Mouse (Mus musculus): ENCODE results near the gene Gatb.

The Gatb gene

GRCm38 (mm10) chr3:85661926-85662813, 88.3 kb downstream of the Gatb start:
- DNase-seq: no peak

- peak; percentile 19 for DNase-seq
Observed at GRCm38 (mm10) chr3:85663826-85664225, 89.9 kb downstream of the Gatb start.

GRCm38 (mm10) chr3:85664591-85665171, 90.8 kb downstream of the Gatb start:
- no peak for DNase-seq

- peak; percentile 20 for DNase-seq
Observed at GRCm38 (mm10) chr3:85666166-85666565, 92.2 kb downstream of the Gatb start.

GRCm38 (mm10) chr3:85666736-85667135, 92.8 kb downstream of the Gatb start:
- DNase-seq: no peak

- DNase-seq: no peak
Observed at GRCm38 (mm10) chr3:85667683-85668082, 93.8 kb downstream of the Gatb start.

GRCm38 (mm10) chr3:85669844-85670243, 95.9 kb downstream of the Gatb start:
- DNase-seq: no peak

- no peak for DNase-seq
Observed at GRCm38 (mm10) chr3:85677133-85677532, 103.2 kb downstream of the Gatb start.

- DNase-seq: no peak
Observed at GRCm38 (mm10) chr3:85677952-85678351, 104.0 kb downstream of the Gatb start.

GRCm38 (mm10) chr3:85679312-85679933, 105.5 kb downstream of the Gatb start:
- DNase-seq: no peak

GRCm38 (mm10) chr3:85679960-85680359, 106.0 kb downstream of the Gatb start:
- no peak for DNase-seq

- DNase-seq: no peak
Observed at GRCm38 (mm10) chr3:85681136-85681535, 107.2 kb downstream of the Gatb start.

- DNase-seq: no peak
Observed at GRCm38 (mm10) chr3:85683618-85684017, 109.7 kb downstream of the Gatb start.

- no peak for DNase-seq
Observed at GRCm38 (mm10) chr3:85685271-85685670, 111.4 kb downstream of the Gatb start.

GRCm38 (mm10) chr3:85688341-85688740, 114.4 kb downstream of the Gatb start:
- no peak for DNase-seq

- DNase-seq: no peak
Observed at GRCm38 (mm10) chr3:85691134-85691533, 117.2 kb downstream of the Gatb start.

GRCm38 (mm10) chr3:85693013-85693412, 119.1 kb downstream of the Gatb start:
- no peak for DNase-seq

- DNase-seq: no peak
Observed at GRCm38 (mm10) chr3:85695056-85695455, 121.1 kb downstream of the Gatb start.

- DNase-seq: no peak
Observed at GRCm38 (mm10) chr3:85698496-85698895, 124.6 kb downstream of the Gatb start.

- no peak for DNase-seq
Observed at GRCm38 (mm10) chr3:85703141-85703882, 129.4 kb downstream of the Gatb start.
